Mouse (Mus musculus) testis, postnatal 10 days (tissue): ENCODE measurements around the gene Ptov1.
"Not testable (repeated sequence)": the region's sequence is repeated elsewhere in the genome, so short reads cannot be mapped to it uniquely, and the experiment has no call there.

ENCODE experiments used
- DNase-seq: peaks from one replicate; pipeline ENCODE4 v3.0.0; 2021; ENCODE audit warnings: low spot score

Gene Ptov1

DNA sequence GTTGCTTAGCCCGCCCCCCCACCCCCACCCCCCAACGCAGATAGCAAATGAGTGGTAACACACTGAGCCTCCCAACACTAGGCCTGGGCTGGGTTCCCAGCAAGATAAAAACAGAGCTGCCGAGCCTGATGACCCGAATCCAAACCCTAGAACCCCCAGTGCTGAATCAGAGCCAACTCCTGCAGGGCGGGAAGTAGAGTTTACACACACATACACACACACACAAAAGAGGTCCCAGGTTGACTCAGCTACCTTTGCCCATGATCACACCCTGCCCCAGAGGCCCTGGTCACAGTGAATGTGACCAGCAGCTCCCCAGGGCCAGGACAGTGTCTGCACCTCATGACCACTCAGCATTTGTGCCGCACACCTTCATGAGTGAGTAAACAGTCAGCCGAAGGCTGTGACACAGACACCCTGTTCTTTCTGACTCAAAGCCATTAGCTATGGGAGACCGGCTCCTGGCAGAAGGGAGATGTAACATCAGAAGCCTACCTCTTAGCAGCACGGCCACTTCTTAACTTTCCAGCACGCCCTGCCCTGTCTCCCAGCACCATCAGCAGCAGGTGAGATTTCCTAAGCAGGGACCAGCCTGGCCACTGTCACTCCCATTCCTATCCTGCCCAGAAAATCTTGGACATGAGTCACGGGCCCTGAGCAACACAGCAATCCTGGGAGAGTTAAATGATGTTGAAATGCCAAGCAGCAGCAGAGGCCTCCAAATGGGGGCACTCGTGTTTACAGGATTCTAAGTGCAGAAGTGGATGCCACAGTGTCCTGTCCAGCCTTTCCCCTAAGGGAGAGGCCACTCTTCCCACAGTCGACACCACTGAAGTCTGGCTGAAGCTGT, 18.9 kb upstream of the Ptov1 start:
- no peak for DNase-seq

DNA sequence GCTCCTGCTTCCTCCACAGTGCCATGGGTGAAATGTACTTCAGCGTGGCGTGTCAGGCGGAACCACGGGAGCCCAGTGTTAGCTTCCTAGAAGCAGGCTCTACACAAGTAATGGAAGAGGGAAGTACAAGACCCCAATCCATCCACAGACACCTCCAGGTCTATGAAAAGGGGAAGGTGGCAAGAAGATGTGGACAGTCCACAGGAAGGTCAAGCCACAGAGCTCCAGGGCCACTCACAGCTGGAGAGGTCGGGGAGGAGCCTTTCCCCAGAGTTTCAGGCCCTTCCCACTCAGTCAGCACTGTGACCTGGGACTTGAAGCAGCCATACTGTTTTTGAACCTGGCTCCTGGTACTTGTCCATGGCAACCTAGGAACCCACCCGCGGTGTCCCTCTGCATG, 17.4 kb upstream of the Ptov1 start:
- DNase-seq, result no peak

DNA sequence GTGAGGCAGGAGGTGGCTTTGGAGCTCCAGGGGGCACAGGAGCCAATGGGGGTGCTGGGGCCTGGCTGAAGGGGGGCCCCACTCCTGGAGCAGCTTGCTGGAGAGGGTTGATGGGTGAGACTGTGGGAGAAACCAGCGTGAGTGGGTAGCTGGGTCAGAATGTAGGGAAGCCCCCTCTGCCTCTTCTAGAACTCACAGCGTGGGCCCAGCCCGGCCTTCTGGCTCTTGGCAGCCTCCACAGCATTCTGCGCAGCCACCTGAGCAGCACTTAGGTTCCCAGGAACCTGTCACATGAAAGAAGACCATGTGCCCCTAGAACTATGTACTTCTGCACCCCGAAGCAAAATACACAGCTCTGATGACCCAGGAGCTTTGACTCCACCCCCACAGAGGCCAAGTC, 15.0 kb upstream of the Ptov1 start:
- DNase-seq, result no peak

DNA sequence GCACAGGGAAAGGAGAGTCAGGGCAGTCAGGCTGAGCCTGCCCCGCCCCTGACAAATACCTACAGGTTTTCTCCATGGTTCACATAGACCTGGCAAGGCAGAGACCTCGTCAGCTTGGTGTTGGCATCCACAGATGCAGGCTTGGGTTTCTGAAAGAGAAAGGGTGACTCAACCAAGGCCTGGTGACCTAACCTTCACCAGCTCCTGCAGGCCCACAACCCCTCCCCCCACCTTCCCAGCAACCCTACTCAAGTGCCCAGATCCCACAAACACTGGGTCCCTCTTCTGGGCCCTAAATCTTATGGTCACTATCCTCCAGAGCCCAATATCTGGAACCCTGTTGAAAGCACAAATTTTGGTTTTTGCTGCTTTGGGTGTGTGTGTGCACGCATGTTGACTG, 13.4 kb upstream of the Ptov1 start:
- DNase-seq, result no peak

DNA sequence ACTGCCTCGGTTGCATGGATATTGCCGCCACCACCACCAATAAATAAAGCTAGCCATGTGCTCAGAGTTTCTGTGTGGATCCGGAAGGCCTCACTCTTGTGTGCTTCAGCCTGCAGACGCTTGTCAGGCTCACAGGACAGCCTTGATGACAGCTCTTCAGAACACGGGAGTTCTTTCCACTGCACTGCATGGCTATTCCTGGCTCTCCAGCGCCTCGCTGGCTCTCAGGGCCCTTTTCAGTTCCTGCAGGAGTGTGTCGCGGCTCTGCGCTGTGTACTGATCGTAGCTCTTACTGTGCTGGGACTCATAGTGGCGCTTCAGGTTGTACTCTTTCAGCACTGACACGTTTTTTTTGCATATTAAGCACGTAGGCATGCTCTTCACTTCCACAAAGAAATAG, 8.2 kb upstream of the Ptov1 start:
- DNase-seq, result no peak

DNA sequence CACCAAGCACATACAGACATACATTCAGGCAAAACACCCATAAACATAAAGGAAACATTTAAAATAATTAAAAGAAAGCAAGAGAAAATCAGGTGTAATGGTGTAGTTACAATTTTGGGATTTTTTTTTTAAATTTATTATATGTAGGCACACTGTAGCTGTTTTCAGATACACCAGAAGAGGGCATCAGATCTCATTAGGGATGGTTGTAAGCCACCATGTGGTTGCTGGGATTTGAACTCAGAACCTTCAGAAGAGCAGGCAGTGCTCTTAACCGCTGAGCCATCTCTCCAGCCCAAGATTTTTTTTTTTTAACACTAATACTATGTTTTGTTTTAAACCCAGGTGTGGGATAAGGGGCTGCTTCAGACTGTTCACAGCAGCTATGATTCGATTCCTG, 2.2 kb upstream of the Ptov1 start:
- not testable (repeated sequence) for DNase-seq

DNA sequence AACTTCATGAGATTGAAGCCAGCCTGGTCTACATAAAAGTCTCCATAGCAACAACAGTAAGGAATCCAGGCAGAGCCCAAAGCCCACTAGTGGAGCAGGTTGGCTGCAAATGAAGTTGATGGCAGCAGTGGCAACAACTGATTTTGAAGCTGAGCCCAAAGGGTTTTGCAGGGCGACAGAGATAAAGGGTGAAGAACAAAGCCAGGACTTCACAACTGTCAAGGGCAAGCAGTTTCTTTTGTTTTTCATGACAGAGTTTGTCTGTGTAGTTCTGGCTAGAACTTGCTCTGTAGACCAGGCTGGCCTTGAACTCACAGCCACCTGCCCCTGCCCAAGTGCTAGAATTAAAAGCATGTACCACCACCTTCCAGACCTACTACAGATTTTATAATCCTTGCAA, 1.6 kb upstream of the Ptov1 start:
- no peak for DNase-seq

DNA sequence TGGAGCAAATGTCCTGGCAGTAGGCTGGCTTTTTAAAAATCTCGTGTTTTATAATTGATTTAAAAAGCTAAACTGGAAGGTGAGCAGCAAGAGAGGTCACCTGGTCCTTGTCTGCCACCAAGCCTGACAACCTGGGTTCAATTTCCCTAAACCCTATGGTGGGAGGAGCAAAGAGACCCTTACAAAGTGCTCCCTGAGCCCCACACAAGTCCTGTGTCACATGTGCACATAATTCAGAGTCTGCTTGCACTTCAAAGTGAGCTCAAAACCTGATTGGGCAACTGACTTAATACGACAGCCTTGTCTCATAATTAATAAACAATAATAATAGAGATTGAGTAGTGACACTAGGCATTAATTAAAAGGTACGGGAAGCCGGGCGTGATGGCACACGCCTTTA, 1.0 kb upstream of the Ptov1 start:
- no peak for DNase-seq

DNA sequence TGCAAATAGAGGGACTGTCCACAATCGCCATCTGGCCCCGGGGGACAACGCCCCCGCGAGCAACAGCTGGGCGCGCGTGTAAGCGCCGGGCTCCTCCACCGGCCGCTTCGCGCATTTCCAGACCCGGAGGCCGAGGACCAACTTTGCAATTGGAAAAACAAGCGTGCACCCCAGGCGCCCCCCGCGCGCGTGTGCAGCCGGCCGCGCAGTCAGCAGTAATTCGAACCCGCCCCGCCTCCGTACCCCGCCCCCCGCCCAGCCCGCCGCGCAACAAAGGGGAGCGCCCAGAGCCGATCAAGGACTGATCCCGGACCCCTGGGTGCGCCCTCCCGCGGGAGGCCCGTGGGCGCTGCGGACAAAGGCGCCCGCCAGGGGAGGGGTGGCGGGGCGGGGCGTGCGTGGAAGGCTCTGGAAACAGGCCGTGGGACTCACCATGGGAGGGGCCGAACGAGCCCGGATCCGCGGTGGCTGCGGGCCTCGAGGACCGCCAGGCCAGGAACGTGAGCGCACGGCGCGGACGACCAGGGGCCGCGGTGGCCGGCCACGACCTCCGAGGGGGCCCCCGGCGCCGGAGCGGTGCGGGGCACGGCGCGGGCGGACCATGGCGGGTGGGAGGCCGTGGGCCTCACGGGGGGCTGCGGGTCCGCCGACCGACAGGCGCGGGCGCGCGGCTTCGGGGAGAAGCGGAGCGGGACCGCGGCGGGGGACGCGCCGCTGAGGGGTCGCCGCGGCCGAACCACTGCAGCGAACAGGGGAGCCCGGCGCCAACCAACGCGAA, 480 bp downstream of the Ptov1 start:
- peak; percentile 83 for DNase-seq

DNA sequence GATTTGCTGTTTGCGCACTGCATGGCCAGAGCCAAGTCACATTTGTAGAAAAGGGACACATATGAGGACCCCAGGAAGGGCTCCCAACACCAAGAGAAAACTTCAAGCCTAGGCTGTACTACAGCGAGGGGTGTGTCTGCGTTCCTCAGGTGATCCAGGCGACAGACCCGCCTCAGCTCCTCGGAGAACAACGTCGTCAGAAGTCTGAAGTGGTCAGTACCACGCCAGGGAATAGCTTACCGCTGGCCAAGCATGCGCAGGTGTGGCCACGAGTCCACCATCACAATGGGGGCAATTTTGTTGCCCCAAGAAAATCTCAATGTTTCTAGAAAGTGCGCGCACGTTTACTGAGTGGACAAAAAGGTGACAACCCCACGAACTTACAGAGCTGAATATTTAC, 1.1 kb downstream of the Ptov1 start:
- DNase-seq, result no peak

DNA sequence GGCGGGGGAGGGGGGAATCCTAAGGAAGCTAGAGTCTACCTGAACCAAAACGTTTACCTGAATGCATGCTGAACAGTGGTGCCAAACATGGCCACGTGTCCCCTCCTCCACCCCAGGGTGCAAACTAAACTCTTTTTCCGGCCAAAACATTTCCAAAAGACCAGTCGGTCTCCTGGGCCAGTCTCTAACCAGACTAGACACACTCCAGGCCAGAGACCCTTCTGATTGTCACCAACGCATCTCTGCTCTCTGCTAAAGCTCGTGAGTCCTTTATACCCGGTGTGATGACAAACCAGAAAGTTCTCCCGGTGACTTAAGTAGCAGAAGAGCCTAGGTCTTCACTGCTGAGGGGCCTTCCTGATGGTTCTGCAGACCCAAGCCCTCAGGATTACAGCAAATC, 1.8 kb downstream of the Ptov1 start:
- DNase-seq, result no peak

DNA sequence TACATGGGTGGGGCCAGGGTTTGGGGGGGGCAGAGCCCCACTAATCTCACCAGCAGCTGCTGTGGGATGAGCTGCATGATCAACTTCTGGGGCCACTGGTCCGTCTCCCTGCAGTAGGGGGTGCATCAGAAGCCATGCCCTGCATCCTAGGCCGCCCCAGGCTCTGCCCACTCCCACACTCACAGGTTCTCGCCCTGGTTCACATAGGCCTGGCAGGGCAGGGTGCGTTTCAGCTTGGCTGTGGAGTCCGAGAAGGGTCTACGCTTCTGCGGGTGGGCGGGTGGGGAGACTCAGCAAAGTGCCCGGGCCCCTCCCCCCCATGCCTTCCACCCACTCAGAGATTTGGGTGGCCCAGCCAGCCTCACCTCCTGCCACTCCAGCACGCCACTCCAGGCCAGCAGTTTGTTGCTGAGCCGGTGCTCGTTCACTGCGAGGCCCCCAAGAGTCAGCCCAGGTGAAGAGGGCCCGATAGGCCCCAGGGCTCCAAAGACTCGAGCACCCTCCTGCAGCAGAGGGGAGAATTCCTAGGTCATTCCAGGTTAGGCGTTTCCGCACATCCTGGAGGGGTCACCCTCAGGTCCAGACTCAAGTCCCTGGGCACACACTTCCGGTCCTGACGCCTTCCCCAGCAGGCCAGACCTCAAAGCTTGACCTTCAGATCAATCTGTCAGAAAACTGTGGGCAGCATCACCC, 2.4 kb downstream of the Ptov1 start:
- no peak for DNase-seq

DNA sequence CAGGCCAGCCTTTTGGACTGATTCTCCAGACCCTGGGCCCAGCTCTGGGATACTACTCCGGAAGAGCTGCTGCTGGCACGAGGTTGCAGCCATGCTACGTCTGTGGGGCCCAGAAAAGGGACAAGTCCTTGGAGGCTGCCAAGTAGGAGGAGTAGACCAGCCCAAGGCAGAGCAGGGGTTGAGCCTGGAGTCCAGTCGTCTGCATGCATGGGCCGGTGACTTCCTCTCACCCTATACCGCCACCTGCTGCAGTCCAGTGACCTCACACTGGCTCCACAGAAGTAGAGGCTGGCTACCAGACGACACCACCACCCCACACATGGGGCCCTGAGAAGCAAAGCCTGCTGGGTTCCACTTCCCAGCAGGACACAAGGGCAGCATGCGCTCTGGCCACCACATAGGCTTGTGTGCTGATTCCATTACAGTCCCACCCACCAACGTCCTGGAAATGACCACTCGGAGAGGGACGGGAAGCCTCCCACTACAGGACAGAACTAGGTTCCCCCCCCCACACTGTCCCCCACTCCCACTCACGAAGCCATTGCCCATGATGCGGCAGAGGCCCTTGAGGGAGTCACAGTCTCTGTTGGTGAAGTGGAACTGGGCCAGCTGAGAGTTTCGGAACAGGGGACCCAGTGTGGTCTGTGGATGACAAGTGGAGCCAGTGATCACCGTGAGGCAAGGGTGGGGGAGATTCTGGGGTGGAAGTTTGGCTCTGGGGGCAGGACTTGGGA, 3.1 kb downstream of the Ptov1 start:
- peak; percentile 79 for DNase-seq

DNA sequence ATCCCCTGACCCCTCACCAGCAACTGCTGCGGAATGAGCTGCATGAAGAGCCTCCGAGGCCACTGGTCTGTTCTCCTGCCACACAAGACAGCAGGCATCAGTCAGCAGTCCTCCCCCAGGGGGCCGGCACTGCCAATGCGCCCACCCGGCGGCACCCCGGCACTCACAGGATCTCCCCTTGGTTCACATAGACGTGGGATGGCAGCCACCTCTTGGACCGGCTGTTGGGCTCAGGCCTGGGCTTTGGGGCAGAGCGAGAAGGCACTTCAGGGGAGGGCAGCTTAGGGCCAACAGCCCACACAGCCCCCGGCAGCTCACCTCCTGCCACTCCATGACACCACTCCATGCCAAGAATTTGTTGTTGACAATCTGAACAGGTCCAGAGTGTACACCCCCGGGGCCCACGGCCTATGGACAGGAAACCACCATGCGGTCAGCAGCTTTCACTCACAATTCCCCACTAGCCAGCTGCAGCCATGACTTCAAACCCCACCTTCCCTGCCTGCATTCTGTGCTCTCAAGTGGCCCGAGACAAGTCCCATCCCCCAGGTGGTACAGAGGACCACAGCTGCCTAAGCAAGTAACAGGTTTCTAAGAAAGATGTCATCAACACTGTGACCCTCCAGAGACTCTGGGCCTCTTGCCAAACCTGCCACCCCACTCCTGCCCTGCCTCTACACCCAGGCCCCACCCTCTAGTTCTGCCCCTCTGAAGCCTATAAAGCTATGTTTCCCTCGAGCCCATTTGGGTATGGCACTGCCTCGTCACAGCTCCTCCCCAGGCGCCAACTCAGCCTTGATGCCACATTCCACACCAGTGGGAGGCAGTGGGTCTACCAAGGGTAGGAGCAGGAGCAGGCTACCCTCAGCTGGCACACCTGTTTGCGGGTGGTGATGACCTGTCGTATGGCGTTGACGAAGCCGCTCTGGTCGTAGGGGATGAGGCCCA, 4.7 kb downstream of the Ptov1 start:
- no peak for DNase-seq

DNA sequence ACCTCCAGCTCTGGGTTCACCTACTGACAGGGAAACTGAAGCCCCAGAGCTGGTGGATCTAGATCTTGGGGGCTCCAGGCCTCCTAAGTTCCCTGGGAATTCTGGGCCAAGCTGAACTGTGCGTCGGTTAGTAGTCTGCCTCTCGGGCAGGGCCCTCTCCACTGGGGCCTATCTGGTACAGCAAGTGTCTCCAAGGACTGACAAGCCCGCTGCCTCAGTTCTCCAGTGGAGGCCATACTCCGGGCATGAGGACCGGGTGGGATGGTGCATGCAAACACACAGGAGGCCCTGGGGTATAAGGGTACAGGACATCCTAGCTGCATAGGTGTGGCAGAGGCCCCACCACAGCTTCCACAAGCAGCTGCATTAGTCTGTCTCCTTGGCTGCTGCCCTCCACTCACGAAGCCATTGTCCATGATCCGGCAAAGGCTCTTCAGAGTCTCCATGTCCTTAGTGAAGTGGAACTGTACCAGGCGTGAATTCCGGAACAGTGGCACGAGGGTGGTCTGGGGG, 5.5 kb downstream of the Ptov1 start:
- DNase-seq, result no peak

DNA sequence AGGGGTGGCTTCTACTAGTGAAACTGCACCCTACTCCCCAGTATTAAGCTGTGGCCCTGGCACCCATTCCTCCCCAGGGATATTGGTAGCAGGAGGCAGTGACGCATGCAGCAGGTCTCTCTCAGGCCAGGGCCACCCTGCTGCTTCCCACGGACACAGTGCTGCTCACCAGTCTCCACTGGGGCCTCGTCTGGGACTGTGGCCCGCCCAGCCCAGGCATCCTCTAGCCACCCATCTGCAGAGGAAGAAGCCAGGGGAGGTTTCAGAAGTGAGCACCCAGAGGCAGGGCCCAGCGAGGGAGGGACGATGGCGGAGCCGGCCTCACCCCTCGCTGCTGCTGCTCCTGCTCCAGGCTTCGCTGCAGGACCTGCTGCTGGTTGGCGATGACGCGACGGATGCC, 6.4 kb downstream of the Ptov1 start:
- no peak for DNase-seq

DNA sequence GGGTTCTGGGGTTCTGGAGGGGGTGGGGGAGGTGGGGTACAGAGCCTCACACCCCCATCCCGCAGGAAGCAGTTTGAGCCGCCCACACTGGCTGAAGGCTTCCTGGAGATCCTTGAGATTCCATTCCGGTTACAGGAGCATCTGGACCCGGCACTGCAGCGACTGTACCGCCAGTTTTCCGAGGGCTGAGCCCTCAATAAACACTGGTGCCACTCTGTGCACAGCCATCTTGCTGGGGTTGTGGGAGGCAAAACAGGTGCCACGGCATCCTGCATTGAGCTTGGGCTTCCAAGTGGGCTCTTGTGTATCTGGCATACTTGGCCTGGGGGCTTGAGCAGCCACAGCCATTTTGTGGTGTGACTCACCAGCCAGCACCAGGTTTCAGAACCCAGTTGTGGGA, 7.2 kb downstream of the Ptov1 start:
- DNase-seq, result no peak

DNA sequence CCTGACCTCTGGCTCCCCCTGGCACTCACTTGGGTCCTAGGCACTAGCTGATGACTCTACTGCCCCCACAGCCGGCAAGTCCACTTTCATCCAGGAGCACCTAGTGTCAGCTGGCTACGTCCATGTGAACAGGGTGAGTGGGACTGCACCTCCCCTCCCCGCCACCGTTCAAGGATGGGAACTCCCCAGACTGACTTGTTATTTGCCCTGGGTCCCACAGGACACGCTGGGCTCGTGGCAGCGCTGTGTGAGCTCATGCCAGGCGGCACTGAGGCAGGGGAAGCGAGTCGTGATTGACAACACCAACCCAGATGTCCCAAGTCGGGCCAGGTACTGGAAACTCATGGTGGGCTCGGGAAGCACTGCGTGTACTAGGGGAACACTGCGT, 8.2 kb downstream of the Ptov1 start:
- DNase-seq, result peak; percentile 65

DNA sequence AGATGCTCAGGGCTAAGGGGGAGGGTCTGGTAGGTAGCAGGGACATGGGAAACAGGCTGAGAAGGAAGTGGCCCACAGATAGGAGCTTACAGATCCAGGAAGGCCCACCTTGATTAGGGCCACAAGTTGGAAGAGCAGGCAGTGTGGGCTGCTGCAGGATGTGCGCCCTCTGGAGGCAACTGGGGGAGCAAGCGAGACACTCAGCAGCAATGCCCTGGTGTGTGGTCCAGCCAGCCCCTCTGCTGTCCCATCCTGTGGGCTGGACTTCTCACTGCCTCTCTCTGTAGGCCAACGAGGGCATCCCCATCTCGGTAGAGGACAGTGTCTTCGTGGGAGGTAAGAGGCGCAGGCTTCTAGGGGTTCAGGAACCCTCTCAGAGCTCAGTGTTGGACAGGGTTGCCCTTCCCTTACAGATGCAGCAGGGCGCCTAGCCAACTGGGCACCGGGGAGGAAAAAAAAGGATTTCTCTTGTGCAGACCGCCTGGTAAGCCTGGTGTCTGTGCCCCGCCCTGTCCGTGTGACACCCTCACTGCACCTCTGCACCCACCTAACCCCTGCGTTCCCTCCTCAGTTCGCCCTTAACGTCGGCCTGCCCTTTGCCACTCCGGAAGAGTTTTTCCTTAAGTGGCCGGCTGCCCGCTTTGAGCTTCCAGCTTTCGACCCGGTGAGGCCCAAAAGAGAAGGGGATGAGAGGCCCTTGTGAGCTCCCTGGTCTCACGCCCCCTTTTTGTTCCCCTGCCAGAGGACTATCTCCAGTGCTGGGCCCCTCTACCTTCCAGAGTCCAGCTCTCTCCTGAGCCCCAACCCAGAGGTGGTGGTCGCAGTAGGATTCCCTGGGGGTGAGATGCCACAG, 8.8 kb downstream of the Ptov1 start:
- DNase-seq, result peak; percentile 93

DNA sequence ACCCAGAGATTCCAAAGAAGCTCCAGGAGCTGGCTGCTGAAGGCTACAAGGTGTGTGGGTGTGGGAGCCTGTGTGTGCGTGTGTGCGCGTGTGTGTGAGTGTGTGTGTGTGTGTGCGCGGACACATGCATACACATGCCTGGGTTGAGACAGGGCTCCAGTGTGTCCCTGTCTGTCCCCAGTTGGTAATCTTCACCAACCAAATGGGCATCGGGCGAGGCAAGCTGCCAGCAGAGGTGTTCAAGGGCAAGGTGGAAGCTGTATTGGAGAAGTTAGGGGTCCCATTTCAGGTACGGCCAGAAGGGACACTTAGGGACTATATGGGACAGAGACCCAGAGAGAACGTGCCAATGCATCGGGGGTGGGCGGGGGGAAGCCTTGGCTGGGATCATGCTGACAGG, 9.7 kb downstream of the Ptov1 start:
- DNase-seq, result no peak
